Mouse (Mus musculus) lung, postnatal 0 days (tissue): ENCODE results near the gene Cmas. TPM values are rescaled to one million over a fixed set of nuclear protein-coding genes. Genes with fewer than 3 reads are reported as not detected.

Experiments used
- ATAC-seq: fragments of 200-750 bp; cut with Nextera tagmentation; 2 replicates; pipeline ENCODE4 v1.8.0; 2017; ENCODE audit warnings: moderate library complexity
- DNase-seq: peaks from one replicate; pipeline ENCODE4 v3.0.0-alpha.2; 2016; ENCODE audit warnings: low spot score
- H3K27ac ChIP-seq: fragments of 300-500 bp; sonication (generic); 2 replicates; pipeline ENCODE4 v1.5.1; 2014; ENCODE audit warnings: antibody characterized with exemption, mild to moderate bottlenecking, low read length, mixed read lengths
- H3K27me3 ChIP-seq: fragments of 300-500 bp; sonication (generic); replicated peaks from 2 replicates; pipeline ENCODE4 v1.6.1; 2014; ENCODE audit warnings: low read length, mixed read lengths; ENCODE audit not compliant: insufficient read depth
- H3K36me3 ChIP-seq: fragments of 300-500 bp; sonication (generic); 2 replicates; pipeline ENCODE4 v1.6.1; 2014; ENCODE audit warnings: low read length, mixed read lengths; ENCODE audit not compliant: insufficient read depth
- H3K4me1 ChIP-seq: fragments of 300-500 bp; sonication (generic); 2 replicates; pipeline ENCODE4 v1.6.1; 2014; ENCODE audit warnings: antibody characterized with exemption, low read depth, low read length, mixed read lengths; ENCODE audit not compliant: insufficient read depth
- H3K4me2 ChIP-seq: fragments of 300-500 bp; sonication (generic); replicated peaks from 2 replicates; pipeline ENCODE4 v1.6.1; 2014; ENCODE audit warnings: low read depth, mild to moderate bottlenecking, low read length, moderate library complexity, mixed read lengths
- H3K4me3 ChIP-seq: fragments of 300-500 bp; sonication (generic); 2 replicates; pipeline ENCODE4 v1.5.1; 2014; ENCODE audit warnings: low read depth, low read length
- H3K9ac ChIP-seq: fragments of 300-500 bp; sonication (generic); replicated peaks from 2 replicates; pipeline ENCODE4 v1.6.1; 2014; ENCODE audit warnings: low read depth, mild to moderate bottlenecking
- H3K9me3 ChIP-seq: fragments of 300-500 bp; sonication (generic); 2 replicates; pipeline ENCODE4 v1.6.1; 2016; ENCODE audit warnings: low read length, mixed read lengths
- CTCF ChIP-seq: IDR thresholded peaks from 2 replicates; pipeline ENCODE4 v1.5.1; 2016; ENCODE audit warnings: antibody characterized with exemption, mild to moderate bottlenecking
- EP300 ChIP-seq: IDR thresholded peaks from 2 replicates; pipeline ENCODE4 v1.6.1; 2016; ENCODE audit warnings: antibody characterized with exemption, mild to moderate bottlenecking, control low read depth
- WGBS: fragments of 180-500 bp; shearing (Covaris S2); extraction: QIAGEN DNeasy Blood & Tissue Kit; methylation state at CpG from one replicate; pipeline ENCODE4 v1.1.7; 2014; 5-methylcytosine and 5-hydroxymethylcytosine counted together
- polyA plus RNA-seq: library from polyadenylated mRNA; unstranded; fragments of >200 nt; fragmentation: Nextera tagmentation; extraction: Ambion mirVana; gene quantifications from 2 replicates; pipeline ENCODE4 v1.2.1, GENCODE M21; 2015

Gene Cmas
- polyA plus RNA-seq, 1 experiment from 2014 or later = 53.5 TPM

DNA sequence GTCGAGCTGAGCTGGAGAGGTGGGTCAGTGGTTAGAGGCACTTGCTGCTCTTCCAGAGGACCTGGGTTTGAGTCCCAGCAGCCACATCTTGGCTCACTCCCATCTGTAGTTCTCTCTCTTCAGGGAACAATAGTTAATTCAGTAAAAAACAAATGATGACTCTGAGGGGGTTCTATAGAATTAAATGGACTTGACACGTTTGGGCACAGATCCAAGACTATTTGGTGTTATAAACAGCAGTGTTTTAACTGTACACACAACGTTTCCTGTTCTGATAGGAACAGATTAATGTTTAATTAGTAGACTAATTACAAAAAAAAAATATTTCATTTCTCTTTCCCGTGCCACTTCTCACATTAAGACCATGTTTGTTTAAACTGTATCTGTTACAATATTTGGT, 39.3 kb upstream of the Cmas start:
- Histone ChIP-seq H3K27ac (no peak overlapping the region), H3K9me3 (no peaks in the 10 kb centered on the region), H3K9ac (no peak overlapping the region), H3K4me1 (no peaks in the 10 kb centered on the region), H3K4me2 (no peak overlapping the region), H3K36me3 (no peaks in the 10 kb centered on the region), H3K4me3 (no peak overlapping the region), H3K27me3 (no peaks in the 10 kb centered on the region)
- WGBS = 40% methylated on average over 4 of the region's 4 CpGs
- TF ChIP-seq CTCF (no peak), EP300 (no peak)
- ATAC-seq (no peak), DNase-seq (no peak)

DNA sequence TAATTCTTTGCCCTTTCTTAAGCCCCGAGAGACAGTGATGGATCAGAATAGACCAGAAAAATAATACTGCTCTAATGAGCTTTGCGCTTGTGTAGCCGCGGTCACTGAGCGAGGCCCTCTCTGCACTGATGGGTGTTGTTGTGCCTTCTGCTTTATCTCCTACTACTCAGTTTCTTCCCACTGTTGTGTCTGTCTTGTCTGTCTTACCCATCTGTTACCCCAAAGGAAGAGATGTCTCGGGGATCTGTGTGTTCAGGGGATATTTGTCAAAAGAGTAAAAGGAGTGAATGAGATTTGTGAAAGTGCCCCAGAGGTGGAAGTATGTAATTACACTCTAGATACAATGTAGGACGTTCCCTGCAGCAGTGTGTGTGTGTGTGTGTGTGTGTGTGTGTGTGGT, 38.3 kb upstream of the Cmas start:
- ATAC-seq = no peak
- Histone ChIP-seq H3K9ac (no peak overlapping the region), H3K4me1 (no peaks in the 10 kb centered on the region), H3K4me2 (no peak overlapping the region), H3K9me3 (no peaks in the 10 kb centered on the region), H3K36me3 (no peaks in the 10 kb centered on the region), H3K27ac (no peak overlapping the region), H3K4me3 (no peak overlapping the region), H3K27me3 (no peaks in the 10 kb centered on the region)
- no peak for TF ChIP-seq EP300
- peak; percentile 46 for TF ChIP-seq CTCF
- DNase-seq = peak; percentile 19
- WGBS = 56% methylated on average over 7 of the region's 7 CpGs

DNA sequence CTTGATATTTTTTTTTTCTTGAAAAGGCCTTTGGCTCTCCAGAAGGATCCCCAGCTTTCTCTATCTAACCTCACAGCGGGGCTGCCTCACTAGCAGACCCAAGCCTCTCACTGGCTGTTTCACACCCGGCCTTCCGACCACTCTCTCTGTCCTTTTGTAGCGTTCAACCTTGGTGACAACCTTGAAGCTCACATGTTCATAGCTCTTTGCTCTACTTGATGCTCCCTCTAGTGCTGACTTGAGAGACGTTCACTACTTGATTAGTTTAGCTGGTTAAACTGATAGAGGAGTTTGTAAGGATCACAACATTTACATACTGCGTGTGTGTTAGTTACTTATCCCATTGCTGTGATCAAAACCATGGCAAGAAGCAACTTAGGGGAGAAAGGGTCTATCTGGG, 35.8 kb upstream of the Cmas start:
- TF ChIP-seq CTCF = peak; percentile 40
- no peak for TF ChIP-seq EP300
- Histone ChIP-seq H3K4me2 (no peak overlapping the region), H3K27ac (no peak overlapping the region), H3K4me1 (no peaks in the 10 kb centered on the region), H3K9ac (no peak overlapping the region), H3K27me3 (no peaks in the 10 kb centered on the region), H3K9me3 (no peaks in the 10 kb centered on the region), H3K36me3 (no peaks in the 10 kb centered on the region), H3K4me3 (no peak overlapping the region)
- ATAC-seq (no peak), DNase-seq (no peak)
- 65% methylated on average over 6 of the region's 6 CpGs for WGBS

DNA sequence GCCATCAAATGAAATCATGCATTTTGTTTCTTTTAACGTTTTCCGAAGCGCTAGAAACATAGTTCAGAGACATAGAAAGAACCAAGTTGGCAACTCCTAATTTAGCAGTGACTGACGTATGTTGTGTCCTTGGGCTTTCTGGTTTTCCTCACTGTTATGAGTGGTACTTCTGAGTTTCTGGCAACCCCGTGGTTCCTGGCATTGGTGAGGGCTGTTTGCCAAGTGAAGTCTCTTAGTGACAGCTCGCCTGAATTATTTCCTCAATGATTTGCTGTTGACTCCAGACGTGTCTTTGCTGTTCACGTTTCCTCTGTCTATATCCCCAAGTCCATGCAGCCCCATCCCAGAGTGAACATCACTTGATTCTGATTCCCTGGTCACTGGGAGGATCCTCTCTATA, 34.8 kb upstream of the Cmas start:
- no peak for ATAC-seq
- WGBS = 69% methylated on average over 8 of the region's 8 CpGs
- Histone ChIP-seq H3K36me3 (no peaks in the 10 kb centered on the region), H3K4me1 (no peaks in the 10 kb centered on the region), H3K9me3 (no peaks in the 10 kb centered on the region), H3K9ac (no peak overlapping the region), H3K27me3 (no peaks in the 10 kb centered on the region), H3K27ac (no peak overlapping the region), H3K4me2 (no peak overlapping the region), H3K4me3 (no peak overlapping the region)
- DNase-seq = no peak
- no peak for TF ChIP-seq EP300
- no peak for TF ChIP-seq CTCF

DNA sequence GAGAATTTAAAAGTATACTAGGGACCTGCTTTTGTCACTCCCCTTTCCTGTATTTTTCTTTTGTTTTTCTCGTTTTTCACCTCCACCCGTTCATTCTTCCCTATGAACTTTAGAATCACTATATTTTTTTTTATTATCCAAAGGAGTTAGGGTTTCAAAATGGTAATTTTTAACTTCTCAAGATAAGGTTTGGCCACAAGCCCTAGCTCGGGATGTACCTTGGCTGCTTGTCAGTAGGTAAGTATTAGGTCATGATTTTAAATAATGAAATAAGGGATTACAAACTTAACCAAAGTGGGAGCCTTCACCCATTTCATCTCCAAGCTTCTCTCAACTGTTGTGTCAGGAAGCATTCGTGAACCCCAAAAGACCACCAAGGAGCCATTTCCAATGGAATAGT, 30.5 kb upstream of the Cmas start:
- no peak for ATAC-seq
- H3K9ac ChIP-seq = no peak overlapping the region
- H3K9me3 ChIP-seq = no peaks in the 10 kb centered on the region
- no peak for TF ChIP-seq EP300
- no peak for TF ChIP-seq CTCF
- no peaks in the 10 kb centered on the region for H3K4me1 ChIP-seq
- 64% methylated on average over 4 of the region's 4 CpGs for WGBS
- no peak overlapping the region for H3K27ac ChIP-seq
- H3K27me3 ChIP-seq = no peaks in the 10 kb centered on the region
- H3K36me3 ChIP-seq = no peaks in the 10 kb centered on the region
- H3K4me2 ChIP-seq = no peak overlapping the region
- no peak for DNase-seq
- H3K4me3 ChIP-seq = no peak overlapping the region

DNA sequence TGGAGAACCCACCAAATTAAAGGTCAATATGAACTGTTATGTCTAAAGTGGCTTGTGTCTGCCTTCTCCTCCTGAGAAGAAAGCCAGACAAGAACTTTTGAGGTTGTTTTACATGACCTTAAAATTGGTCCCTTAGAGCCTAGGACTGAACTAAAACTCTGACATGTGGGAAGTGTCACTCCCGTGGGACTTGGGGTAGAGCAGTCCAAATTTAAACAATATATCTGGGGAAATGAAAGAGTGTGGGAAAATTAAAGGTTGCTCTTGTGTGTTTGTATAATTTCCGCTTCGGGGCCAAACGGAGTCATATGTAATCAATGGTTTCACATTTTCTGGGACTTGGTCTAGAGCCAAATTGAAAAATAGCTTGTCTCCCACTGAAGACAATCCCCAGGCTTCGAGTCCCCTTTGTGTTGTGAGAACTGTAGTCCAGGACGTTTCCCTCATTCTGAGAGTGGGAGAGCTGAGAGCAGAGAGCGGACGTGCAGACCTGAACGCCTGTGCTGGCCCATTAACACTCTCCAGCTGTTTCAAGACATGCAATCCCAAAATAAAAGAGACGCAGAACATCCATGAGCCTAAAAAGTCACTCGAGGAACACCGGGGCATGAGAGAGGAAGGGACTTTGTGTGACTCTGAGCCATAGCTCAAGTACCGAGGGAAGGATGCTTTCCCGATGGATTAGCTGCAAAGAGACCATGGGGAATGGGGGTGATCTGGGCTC, 23.8 kb upstream of the Cmas start:
- TF ChIP-seq EP300 (no peak), CTCF (no peak)
- Histone ChIP-seq H3K4me2 (no peak overlapping the region), H3K4me3 (no peak overlapping the region), H3K4me1 (no peaks in the 10 kb centered on the region), H3K9me3 (no peaks in the 10 kb centered on the region), H3K27me3 (no peaks in the 10 kb centered on the region), H3K27ac (no peak overlapping the region), H3K9ac (no peak overlapping the region), H3K36me3 (no peaks in the 10 kb centered on the region)
- WGBS = 54% methylated on average over 14 of the region's 14 CpGs
- ATAC-seq = no peak
- DNase-seq = no peak
